Mouse (Mus musculus): Measurements from ENCODE around the gene Olfr764-ps1. TPM values are rescaled to one million over a fixed set of nuclear protein-coding genes. Genes with fewer than 3 reads are reported as not detected.
"Not testable (repeated sequence)": the region's sequence is repeated elsewhere in the genome, so short reads cannot be mapped to it uniquely, and the experiment has no call there.

Olfr764-ps1 gene
- not detected in 2 replicates for polyA plus RNA-seq (2016; fragmentation: Nextera tagmentation; extraction: Ambion mirVana)

DNA sequence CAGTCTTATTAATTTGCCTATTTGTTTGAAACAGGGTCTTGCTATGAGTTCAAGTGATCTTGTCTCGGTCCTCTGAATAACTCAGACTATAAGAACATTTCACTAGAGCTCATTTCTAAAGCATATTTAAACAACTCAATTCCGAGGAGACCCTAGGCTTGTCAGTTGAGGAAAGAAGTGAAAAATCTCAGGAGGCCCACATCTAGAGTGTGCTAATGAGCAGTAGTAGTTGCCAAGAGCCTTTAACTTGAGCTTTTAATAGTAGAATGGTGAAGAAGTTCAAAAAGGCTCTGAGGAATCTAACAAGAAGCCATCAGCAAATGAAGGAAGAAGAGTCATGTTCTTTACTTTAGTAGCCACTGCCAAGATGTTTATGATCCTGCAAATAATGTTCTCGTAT is at the start of gene Olfr764-ps1:
Olfr764-ps1 (minus strand) TSS at position 101 of the 400 bp plus-strand sequence.
- no peaks in the 10 kb centered on the region for H3K4me1 ChIP-seq
- H3K27ac ChIP-seq: no peak within 1 kb of the TSS
- ATAC-seq (ENCODE audit: low FRiP score, low read depth): no peak
- no peaks in the 10 kb centered on the region for H3K36me3 ChIP-seq
- H3K9me3 ChIP-seq: no peaks in the 10 kb centered on the region
- no peak within 1 kb of the TSS for H3K9ac ChIP-seq
- WGBS: 84% methylated on average over 3 of the region's 3 CpGs
- no peak within 1 kb of the TSS for H3K4me2 ChIP-seq (replicated peaks)
- H3K27me3 ChIP-seq (replicated peaks): no peaks in the 10 kb centered on the region
- no peak within 1 kb of the TSS for H3K4me3 ChIP-seq

- not testable (repeated sequence) for H3K27me3 ChIP-seq (replicated peaks); H3K4me2 ChIP-seq (replicated peaks); H3K9me3 ChIP-seq; H3K4me3 ChIP-seq; H3K9ac ChIP-seq; H3K4me1 ChIP-seq; ATAC-seq (ENCODE audit: low FRiP score, low read depth); H3K27ac ChIP-seq; H3K36me3 ChIP-seq
Measured at GRCm38 (mm10) chr10:129082810-129083209, 43.1 kb upstream of the Olfr764-ps1 start, which contains the start of gene Olfr767. Gene Olfr767 (minus strand): TSS chr10:129082910.

- no peaks in the 10 kb centered on the region for H3K27me3 ChIP-seq (replicated peaks)
- no peak within 1 kb of the TSS for H3K27ac ChIP-seq
- no peaks in the 10 kb centered on the region for H3K36me3 ChIP-seq
- no peak within 1 kb of the TSS for H3K9ac ChIP-seq
- 88% methylated on average over 2 of the region's 2 CpGs for WGBS
- no peak within 1 kb of the TSS for H3K4me3 ChIP-seq
- ATAC-seq (ENCODE audit: low FRiP score, low read depth): no peak
- H3K4me2 ChIP-seq (replicated peaks): no peak within 1 kb of the TSS
- H3K4me1 ChIP-seq: no peaks in the 10 kb centered on the region
- H3K9me3 ChIP-seq: no peaks in the 10 kb centered on the region
Measured at GRCm38 (mm10) chr10:129068877-129069276, 29.2 kb upstream of the Olfr764-ps1 start, which contains the start of gene Olfr766-ps1. Gene Olfr766-ps1 (minus strand): TSS chr10:129068977.

GRCm38 (mm10) chr10:129049898-129050297 is 10.2 kb upstream of the Olfr764-ps1 start, which contains the start of gene Olfr765:
Gene Olfr765 (minus strand): TSS chr10:129049998.
- H3K9me3 ChIP-seq; ATAC-seq (ENCODE audit: low FRiP score, low read depth); H3K4me1 ChIP-seq; H3K36me3 ChIP-seq; H3K27ac ChIP-seq; H3K4me2 ChIP-seq (replicated peaks); H3K9ac ChIP-seq; H3K4me3 ChIP-seq; H3K27me3 ChIP-seq (replicated peaks): not testable (repeated sequence)

DNA sequence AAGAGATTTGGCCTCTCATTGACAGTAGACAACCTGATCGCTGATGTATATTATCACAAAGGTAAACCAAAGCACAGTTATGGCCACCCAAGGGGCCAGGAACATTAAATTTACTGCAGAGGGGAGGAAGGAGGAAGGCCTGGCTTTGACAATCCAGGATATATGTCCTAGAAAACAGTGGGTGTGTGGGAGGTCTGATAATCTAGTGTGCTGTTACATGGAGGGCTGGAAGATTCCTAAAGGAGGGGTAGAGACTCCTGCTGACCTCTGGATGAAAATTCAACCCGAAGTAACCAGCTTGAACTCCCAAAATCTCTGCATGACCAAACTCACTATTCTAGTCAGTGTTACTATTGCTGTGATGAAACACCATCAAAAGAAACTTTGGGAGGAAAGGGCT is 11.4 kb downstream of the Olfr764-ps1 start:
- H3K9me3 ChIP-seq: no peaks in the 10 kb centered on the region
- no peaks in the 10 kb centered on the region for H3K36me3 ChIP-seq
- no peaks in the 10 kb centered on the region for H3K4me1 ChIP-seq
- no peaks in the 10 kb centered on the region for H3K27me3 ChIP-seq (replicated peaks)
- H3K4me2 ChIP-seq (replicated peaks): no peak overlapping the region
- ATAC-seq (ENCODE audit: low FRiP score, low read depth): no peak
- H3K4me3 ChIP-seq: no peak overlapping the region
- H3K9ac ChIP-seq: no peak overlapping the region
- no peak overlapping the region for H3K27ac ChIP-seq
- WGBS: 79% methylated on average over 2 of the region's 2 CpGs

DNA sequence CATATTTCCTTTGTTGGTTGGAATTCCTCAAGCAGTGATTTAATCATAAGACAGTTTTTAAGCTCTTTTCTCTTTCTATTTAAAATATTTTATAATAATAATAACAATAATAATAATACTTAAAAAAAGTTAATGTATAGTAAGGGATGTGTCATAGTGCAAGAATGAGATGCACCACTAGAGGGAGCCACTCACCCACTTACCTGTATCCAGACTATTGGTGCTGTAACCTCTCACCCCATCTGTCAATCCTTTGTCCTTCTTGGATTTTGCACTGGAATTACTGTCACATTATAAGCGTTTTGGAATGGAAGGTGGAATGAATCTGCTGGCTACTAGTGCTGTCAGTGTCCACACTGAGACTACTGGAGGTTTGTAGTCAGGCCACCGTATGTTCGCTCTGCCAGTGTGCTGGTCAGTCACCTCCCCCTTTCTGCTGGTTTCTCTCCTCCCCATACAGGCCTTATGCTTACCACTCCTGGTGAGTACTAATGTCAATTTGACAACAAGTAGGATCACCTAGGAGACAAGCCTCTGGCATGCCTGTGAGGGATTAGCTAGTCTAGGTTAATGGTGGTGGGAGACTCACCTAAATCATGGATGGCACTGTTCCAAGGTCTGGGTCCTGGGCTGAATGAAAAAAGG is 13.6 kb downstream of the Olfr764-ps1 start:
- peak; percentile 77 for ATAC-seq (ENCODE audit: low FRiP score, low read depth)
- Histone ChIP-seq H3K4me1 (no peaks in the 10 kb centered on the region), H3K9ac (no peak overlapping the region), H3K27ac (no peak overlapping the region), H3K4me3 (no peak overlapping the region), H3K27me3 (replicated peaks) (no peaks in the 10 kb centered on the region), H3K9me3 (no peaks in the 10 kb centered on the region), H3K4me2 (replicated peaks) (no peak overlapping the region), H3K36me3 (no peaks in the 10 kb centered on the region)
- WGBS: 66% methylated on average over 3 of the region's 3 CpGs

DNA sequence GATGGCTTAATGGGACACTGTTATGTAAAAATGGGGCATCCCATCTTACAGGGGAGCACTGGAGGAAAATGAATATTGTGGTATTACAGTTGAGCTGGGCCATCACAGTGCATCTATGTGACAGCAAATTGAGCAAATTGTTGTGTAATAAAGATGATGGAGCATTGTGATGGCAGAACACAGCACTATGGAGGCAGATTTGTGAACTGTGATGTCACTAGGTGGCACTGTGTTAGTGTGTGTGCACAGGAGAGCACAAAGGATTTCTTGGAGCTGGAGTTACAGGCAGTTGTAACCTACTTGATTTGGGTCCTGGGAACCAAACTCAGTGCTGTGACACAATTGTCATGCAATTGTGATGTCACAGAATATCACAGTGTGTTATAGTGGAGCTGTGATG is 16.4 kb downstream of the Olfr764-ps1 start:
- H3K4me1 ChIP-seq: no peaks in the 10 kb centered on the region
- H3K4me2 ChIP-seq (replicated peaks): no peak overlapping the region
- no peak overlapping the region for H3K4me3 ChIP-seq
- no peak overlapping the region for H3K9ac ChIP-seq
- no peak for ATAC-seq (ENCODE audit: low FRiP score, low read depth)
- H3K9me3 ChIP-seq: no peaks in the 10 kb centered on the region
- no peaks in the 10 kb centered on the region for H3K36me3 ChIP-seq
- no peaks in the 10 kb centered on the region for H3K27me3 ChIP-seq (replicated peaks)
- no peak overlapping the region for H3K27ac ChIP-seq

GRCm38 (mm10) chr10:129014477-129014876 is 25.2 kb downstream of the Olfr764-ps1 start:
- Histone ChIP-seq H3K27ac (no peak overlapping the region), H3K9me3 (no peaks in the 10 kb centered on the region), H3K4me2 (replicated peaks) (no peak overlapping the region), H3K36me3 (no peaks in the 10 kb centered on the region), H3K27me3 (replicated peaks) (no peaks in the 10 kb centered on the region), H3K4me3 (no peak overlapping the region), H3K4me1 (no peaks in the 10 kb centered on the region), H3K9ac (no peak overlapping the region)
- no peak for ATAC-seq (ENCODE audit: low FRiP score, low read depth)

- 54% methylated on average over 2 of the region's 5 CpGs for WGBS
- H3K36me3 ChIP-seq; H3K27ac ChIP-seq; H3K4me2 ChIP-seq (replicated peaks); H3K9me3 ChIP-seq; H3K27me3 ChIP-seq (replicated peaks); H3K4me1 ChIP-seq; H3K4me3 ChIP-seq; H3K9ac ChIP-seq: not testable (repeated sequence)
- ATAC-seq (ENCODE audit: low FRiP score, low read depth): peak; percentile 13; the same call in 1 of the 2 replicates
Measured at GRCm38 (mm10) chr10:129011511-129011910, 28.2 kb downstream of the Olfr764-ps1 start.

DNA sequence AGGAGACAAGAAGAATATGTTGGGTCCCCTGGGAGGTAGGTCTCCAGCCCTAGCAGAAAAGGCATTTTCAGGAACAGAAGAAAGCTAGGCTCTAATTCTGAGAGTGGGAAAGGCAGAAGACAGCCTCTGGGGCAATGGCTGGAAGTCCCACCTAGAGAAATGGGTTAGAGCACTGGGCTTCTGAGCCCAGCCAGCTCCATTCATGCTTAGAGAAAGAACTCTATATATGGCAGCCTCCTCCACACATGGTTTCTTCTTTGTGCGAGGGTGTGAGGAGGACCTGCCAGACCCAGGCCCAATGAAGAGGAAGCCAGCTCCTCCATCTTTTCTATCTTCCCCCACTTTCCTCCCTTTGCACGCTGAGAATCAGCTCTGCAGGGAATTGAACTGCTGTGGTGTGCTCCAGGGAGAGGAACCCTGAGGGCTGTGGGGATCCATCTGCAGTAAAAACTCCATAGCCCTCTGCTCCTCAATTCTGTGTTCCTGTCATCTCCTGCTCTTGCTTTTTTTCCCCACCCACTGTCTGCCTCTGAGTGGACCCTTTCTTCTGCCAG is 29.3 kb downstream of the Olfr764-ps1 start, which contains the start of gene Olfr763:
Olfr763 (plus strand) TSS at position 504 of the 554 bp plus-strand sequence.
- H3K4me1 ChIP-seq: no peaks in the 10 kb centered on the region
- no peaks in the 10 kb centered on the region for H3K36me3 ChIP-seq
- H3K27me3 ChIP-seq (replicated peaks): no peaks in the 10 kb centered on the region
- 0 out of 2 replicates have a peak, but pooled peaks cover 5% of the 10 kb centered on the region for H3K9me3 ChIP-seq
- H3K4me3 ChIP-seq: no peak within 1 kb of the TSS
- no peak within 1 kb of the TSS for H3K4me2 ChIP-seq (replicated peaks)
- H3K27ac ChIP-seq: no peak within 1 kb of the TSS
- no peak within 1 kb of the TSS for H3K9ac ChIP-seq
- no peak for ATAC-seq (ENCODE audit: low FRiP score, low read depth)
- WGBS: 60% methylated on average over 2 of the region's 2 CpGs

DNA sequence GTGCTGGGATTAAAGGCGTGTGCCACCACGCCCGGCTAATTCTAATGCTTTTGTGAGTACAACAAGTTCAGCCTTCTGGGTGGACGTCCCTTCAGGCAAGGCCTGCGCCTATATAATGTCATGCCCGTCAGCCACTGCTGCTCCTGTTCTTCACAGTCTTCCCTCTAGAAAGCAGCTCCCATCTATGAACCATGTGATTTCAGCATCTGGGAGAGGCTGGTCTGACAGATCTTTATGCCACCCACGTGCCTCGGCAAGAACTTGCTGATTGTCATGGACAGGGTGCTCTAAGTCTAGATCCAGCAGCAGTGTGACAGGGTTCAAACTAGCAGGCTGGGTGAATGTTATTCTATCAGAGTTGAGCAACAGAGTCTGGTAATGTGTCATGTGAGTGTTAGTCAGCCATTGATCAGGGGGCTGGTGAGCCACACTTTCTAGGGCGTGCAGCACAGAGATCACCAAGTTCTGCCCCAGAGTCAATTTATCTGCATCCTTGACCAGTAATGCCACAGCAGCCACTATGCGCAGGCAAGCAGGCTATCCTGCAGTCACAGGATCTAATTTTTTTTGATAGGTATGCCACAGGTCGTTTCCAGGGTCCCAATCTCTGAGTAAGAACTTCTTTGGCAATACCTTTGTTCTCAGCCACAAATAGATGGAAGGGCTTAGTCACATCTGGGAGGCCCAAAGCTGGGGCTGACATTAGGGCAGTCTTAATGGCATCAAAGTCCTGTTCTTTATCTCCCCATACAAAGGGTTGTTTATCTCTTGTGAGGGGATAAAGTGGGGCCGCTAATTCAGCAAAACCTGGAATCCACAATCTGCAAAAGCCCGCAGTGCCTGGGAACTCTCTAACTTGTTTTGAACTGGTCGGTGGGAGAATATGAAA is 35.4 kb downstream of the Olfr764-ps1 start:
- Histone ChIP-seq H3K4me1 (no peaks in the 10 kb centered on the region), H3K27me3 (replicated peaks) (no peaks in the 10 kb centered on the region), H3K9ac (no peak overlapping the region), H3K9me3 (0 out of 2 replicates have a peak, but pooled peaks cover 5% of the 10 kb centered on the region), H3K4me2 (replicated peaks) (no peak overlapping the region), H3K36me3 (no peaks in the 10 kb centered on the region), H3K4me3 (no peak overlapping the region), H3K27ac (no peak overlapping the region)
- ATAC-seq (ENCODE audit: low FRiP score, low read depth): no peak
- WGBS: 87% methylated on average over 14 of the region's 14 CpGs

GRCm38 (mm10) chr10:128996523-128997040 is 43.1 kb downstream of the Olfr764-ps1 start:
- no peaks in the 10 kb centered on the region for H3K4me1 ChIP-seq
- WGBS: 83% methylated on average over 4 of the region's 4 CpGs
- H3K4me3 ChIP-seq: no peak overlapping the region
- no peak overlapping the region for H3K4me2 ChIP-seq (replicated peaks)
- ATAC-seq (ENCODE audit: low FRiP score, low read depth): no peak
- no peaks in the 10 kb centered on the region for H3K9me3 ChIP-seq
- no peaks in the 10 kb centered on the region for H3K36me3 ChIP-seq
- H3K27me3 ChIP-seq (replicated peaks): no peaks in the 10 kb centered on the region
- no peak overlapping the region for H3K27ac ChIP-seq
- H3K9ac ChIP-seq: no peak overlapping the region
